Mouse (Mus musculus) ES-Bruce4 (cell line): ENCODE measurements around the gene 2810004N23Rik. TPM values are rescaled to one million over a fixed set of nuclear protein-coding genes. Genes with fewer than 3 reads are reported as not detected.

ENCODE experiments used
- H3K27ac ChIP-seq: 2 replicates; pipeline ENCODE4 v1.5.1; 2012; ENCODE audit warnings: low read length, inconsistent platforms; ENCODE audit not compliant: insufficient read depth
- H3K27me3 ChIP-seq: 2 replicates; pipeline ENCODE4 v1.6.1; 2012; ENCODE audit warnings: mild to moderate bottlenecking, low read length, inconsistent platforms; ENCODE audit not compliant: control insufficient read depth, poor library complexity, insufficient read depth, severe bottlenecking
- H3K36me3 ChIP-seq: 2 replicates; pipeline ENCODE4 v1.6.1; 2012; ENCODE audit warnings: inconsistent platforms, mild to moderate bottlenecking, low read length, moderate library complexity; ENCODE audit not compliant: control insufficient read depth, poor library complexity, insufficient read depth, severe bottlenecking
- H3K4me1 ChIP-seq: one replicate; pipeline ENCODE4 v1.8.1; 2011; ENCODE audit warnings: low read length; ENCODE audit not compliant: control insufficient read depth, insufficient read depth
- H3K4me3 ChIP-seq: 2 replicates; pipeline ENCODE4 v1.5.1; 2011; ENCODE audit warnings: low read depth, mild to moderate bottlenecking, low read length
- H3K9ac ChIP-seq: 2 replicates; pipeline ENCODE4 v1.6.1; 2012; ENCODE audit warnings: low read depth, mild to moderate bottlenecking, inconsistent platforms; ENCODE audit not compliant: poor library complexity, severe bottlenecking
- H3K9me3 ChIP-seq: replicated peaks from 2 replicates; pipeline ENCODE4 v1.6.1; 2012; ENCODE audit warnings: mild to moderate bottlenecking, low read length, inconsistent platforms; ENCODE audit not compliant: control insufficient read depth, poor library complexity, insufficient read depth, severe bottlenecking
- CTCF ChIP-seq: IDR thresholded peaks from one replicate; pipeline ENCODE4 v1.8.1; 2011; ENCODE audit warnings: low read depth, low read length
- EP300 ChIP-seq: IDR thresholded peaks from 2 replicates; pipeline ENCODE4 v1.6.1; 2011; ENCODE audit warnings: low read depth, low read length; ENCODE audit not compliant: insufficient read depth
- POLR2A ChIP-seq: IDR thresholded peaks from one replicate; pipeline ENCODE4 v1.8.1; 2011; ENCODE audit warnings: low read length; ENCODE audit not compliant: insufficient read depth
- polyA plus RNA-seq: library from polyadenylated mRNA; stranded (reverse); fragments of >200 nt; gene quantifications from 2 replicates; pipeline ENCODE4 v1.2.4, GENCODE M21; 2011; ENCODE audit warnings: low read depth; ENCODE audit not compliant: missing spikeins, insufficient read depth, insufficient read length

2810004N23Rik gene
- polyA plus RNA-seq, 1 experiment = 93.6 TPM

DNA sequence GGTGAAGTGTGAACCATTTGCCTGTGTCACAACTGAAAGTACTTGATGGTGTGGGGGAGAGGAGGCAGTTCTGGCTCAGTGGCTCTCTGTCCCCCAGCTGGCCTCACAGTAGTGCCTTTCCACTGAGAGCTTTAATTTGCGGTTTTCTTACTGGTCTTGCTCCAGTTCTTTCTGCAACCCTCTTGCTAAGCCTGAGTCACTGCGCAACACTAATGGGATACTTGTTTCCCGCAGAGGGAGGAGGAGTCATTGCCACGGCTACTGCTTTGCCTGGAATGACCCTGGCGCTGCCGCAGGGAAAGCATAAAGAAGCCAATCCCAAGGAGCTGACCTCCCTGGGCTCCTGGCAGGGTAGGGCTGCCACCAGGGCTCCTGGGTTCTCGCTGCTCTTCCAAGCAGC is 36.3 kb downstream of the 2810004N23Rik start:
- no peak for TF ChIP-seq CTCF
- TF ChIP-seq POLR2A = no peak
- Histone ChIP-seq H3K9me3 (no peaks in the 10 kb centered on the region), H3K4me3 (no peak overlapping the region), H3K9ac (no peak overlapping the region), H3K27ac (no peak overlapping the region), H3K4me1 (no peaks in the 10 kb centered on the region), H3K36me3 (no peaks in the 10 kb centered on the region), H3K27me3 (no peaks in the 10 kb centered on the region)

DNA sequence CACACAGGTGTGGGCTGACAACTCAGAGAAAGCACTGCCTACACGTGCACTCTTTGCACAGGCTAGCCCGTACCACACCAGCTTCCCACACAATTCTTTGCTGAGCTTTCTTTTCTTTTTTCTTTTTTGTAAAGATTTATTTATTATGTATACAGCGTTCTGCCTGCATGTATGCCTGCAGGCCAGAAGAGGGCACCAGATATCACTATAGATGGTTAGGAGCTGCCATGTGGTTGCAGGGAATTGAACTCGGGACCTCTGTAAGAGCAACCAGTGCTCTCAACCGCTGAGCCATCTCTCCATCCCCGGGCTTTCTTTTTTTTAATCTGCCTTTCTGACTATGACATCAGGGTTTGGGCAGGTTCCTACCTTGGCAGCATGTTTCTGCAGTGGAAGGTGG is 39.4 kb downstream of the 2810004N23Rik start:
- Histone ChIP-seq H3K4me1 (no peaks in the 10 kb centered on the region), H3K9ac (no peak overlapping the region), H3K4me3 (no peak overlapping the region), H3K9me3 (no peaks in the 10 kb centered on the region), H3K36me3 (no peaks in the 10 kb centered on the region), H3K27ac (no peak overlapping the region), H3K27me3 (no peaks in the 10 kb centered on the region)
- TF ChIP-seq CTCF = peak; percentile 3
- no peak for TF ChIP-seq POLR2A

DNA sequence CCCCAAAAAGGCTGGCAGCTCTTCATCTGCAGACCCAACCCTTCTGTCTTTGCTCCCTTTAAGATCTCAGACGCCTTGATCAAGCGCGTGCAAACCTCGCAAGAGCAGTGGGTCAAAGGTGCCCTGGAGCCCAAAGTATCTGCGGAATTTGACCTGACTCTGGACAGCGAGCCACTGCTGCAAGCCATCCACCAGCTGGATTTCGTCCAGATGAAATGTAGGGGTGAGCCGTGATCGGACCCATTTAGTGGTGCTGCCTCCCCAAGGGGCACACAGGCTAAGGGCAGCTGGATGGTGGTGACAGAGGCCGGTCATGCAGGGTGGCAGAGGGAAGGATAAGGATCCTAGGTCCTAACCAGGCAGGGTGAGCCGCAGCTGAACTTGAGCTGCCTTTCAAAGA is 42.8 kb downstream of the 2810004N23Rik start:
- Histone ChIP-seq H3K9ac (no peak overlapping the region), H3K36me3 (no peaks in the 10 kb centered on the region), H3K4me1 (no peaks in the 10 kb centered on the region), H3K9me3 (peaks cover 11% of the 10 kb centered on the region), H3K27me3 (no peaks in the 10 kb centered on the region), H3K27ac (no peak overlapping the region), H3K4me3 (no peak overlapping the region)
- TF ChIP-seq CTCF (no peak), EP300 (no peak), POLR2A (no peak)

DNA sequence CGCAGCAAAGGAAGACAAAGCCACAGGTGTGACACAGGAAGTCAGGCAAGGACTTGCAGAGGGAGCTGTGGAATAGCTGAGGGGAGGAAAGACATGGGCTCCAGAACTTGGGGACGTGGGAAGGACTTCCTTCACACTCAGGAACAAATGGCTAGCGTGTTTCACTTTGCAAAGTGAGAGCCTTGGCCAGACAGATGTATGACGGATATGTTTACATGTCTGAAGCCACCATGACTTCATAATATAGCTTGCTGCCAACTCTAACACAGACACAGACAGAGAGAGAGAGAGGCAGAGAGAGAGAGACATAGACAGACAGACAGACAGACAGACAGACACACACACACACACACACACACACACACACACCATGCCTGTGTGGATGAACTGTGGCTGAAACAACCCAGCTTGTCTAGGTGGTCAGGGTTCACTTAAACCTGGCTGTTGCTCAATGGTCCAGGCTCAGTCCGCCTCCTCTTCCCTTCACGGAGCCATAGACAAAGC is 43.3 kb downstream of the 2810004N23Rik start:
- no peak for TF ChIP-seq POLR2A
- TF ChIP-seq EP300 = no peak
- TF ChIP-seq CTCF = no peak
- Histone ChIP-seq H3K27me3 (no peaks in the 10 kb centered on the region), H3K9ac (no peak overlapping the region), H3K36me3 (no peaks in the 10 kb centered on the region), H3K4me1 (no peaks in the 10 kb centered on the region), H3K27ac (no peak overlapping the region), H3K4me3 (no peak overlapping the region), H3K9me3 (peaks cover 11% of the 10 kb centered on the region)

- Histone ChIP-seq H3K27me3 (no peaks in the 10 kb centered on the region), H3K36me3 (no peaks in the 10 kb centered on the region), H3K9ac (no peak overlapping the region), H3K4me3 (no peak overlapping the region), H3K9me3 (peaks cover 11% of the 10 kb centered on the region), H3K4me1 (no peaks in the 10 kb centered on the region), H3K27ac (no peak overlapping the region)
- no peak for TF ChIP-seq POLR2A
- TF ChIP-seq EP300 = no peak
- no peak for TF ChIP-seq CTCF
Observed at GRCm38 (mm10) chr8:124817361-124817760, 45.6 kb downstream of the 2810004N23Rik start.

GRCm38 (mm10) chr8:124816866-124817265 is 46.1 kb downstream of the 2810004N23Rik start:
- TF ChIP-seq POLR2A (no peak), CTCF (no peak), EP300 (no peak)
- Histone ChIP-seq H3K4me3 (no peak overlapping the region), H3K27ac (no peak overlapping the region), H3K36me3 (no peaks in the 10 kb centered on the region), H3K9ac (no peak overlapping the region), H3K27me3 (no peaks in the 10 kb centered on the region), H3K4me1 (no peaks in the 10 kb centered on the region), H3K9me3 (peaks cover 11% of the 10 kb centered on the region)
